Mouse (Mus musculus): Measurements from ENCODE around the gene Hist1h2ae. TPM values are rescaled to one million over a fixed set of nuclear protein-coding genes. Genes with fewer than 3 reads are reported as not detected.
A peak's percentile ranks its signal among the peaks of the same experiment; 100 is the strongest.
"Not testable (repeated sequence)": the region's sequence is repeated elsewhere in the genome, so short reads cannot be mapped to it uniquely, and the experiment has no call there.

Gene Hist1h2ae
- polyA plus RNA-seq, 1 experiment from 2014 or later, result 11.7 TPM

DNA sequence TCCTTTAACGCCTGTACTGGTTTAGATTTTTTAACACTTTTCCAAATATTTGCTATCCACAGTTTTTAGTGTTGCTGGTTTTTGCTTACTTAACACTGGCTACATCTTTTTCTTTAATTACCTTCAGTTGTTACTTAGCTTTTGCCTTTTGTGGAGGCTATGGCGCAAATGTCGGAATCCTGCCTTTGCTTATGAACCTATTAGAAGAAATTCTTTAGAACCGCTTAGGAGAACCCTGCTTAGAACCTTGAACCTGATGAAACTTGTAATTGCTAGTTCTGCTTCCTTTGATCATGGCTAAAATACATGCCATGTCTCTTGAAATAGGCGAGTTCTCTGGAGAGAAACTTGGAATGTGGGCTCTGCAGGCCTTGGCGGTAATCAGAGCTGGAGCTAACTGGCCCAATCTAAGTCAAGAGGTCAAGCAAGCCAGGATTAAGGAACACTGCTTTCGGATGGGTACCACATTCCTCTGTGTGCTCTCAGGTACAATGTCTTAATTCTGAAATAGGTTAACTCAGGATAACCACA, 5.4 kb upstream of the Hist1h2ae start:
- Histone ChIP-seq H3K4me1 (ENCODE audit: control insufficient read depth, insufficient read depth, low read length) (peaks cover 32% of the 10 kb centered on the region), H3K4me3 (ENCODE audit: low read depth, low read length) (peak overlapping the region; percentile 32), H3K9me3 (ENCODE audit: control insufficient read depth, low read length) (no peaks in the 10 kb centered on the region), H3K36me3 (ENCODE audit: control insufficient read depth, insufficient read depth, low read length) (no peaks in the 10 kb centered on the region), H3K4me2 (ENCODE audit: low read depth, low read length) (peak overlapping the region; percentile 62), H3K27ac (ENCODE audit: low read depth, low read length) (no peak overlapping the region), H3K9ac (replicated peaks; ENCODE audit: low read depth, low read length) (peak overlapping the region; percentile 46), H3K27me3 (ENCODE audit: control insufficient read depth, insufficient read depth, low read length) (no peaks in the 10 kb centered on the region)
- no peak for ATAC-seq (ENCODE audit: low read depth)
- WGBS, result 7% methylated on average over 7 of the region's 7 CpGs

DNA sequence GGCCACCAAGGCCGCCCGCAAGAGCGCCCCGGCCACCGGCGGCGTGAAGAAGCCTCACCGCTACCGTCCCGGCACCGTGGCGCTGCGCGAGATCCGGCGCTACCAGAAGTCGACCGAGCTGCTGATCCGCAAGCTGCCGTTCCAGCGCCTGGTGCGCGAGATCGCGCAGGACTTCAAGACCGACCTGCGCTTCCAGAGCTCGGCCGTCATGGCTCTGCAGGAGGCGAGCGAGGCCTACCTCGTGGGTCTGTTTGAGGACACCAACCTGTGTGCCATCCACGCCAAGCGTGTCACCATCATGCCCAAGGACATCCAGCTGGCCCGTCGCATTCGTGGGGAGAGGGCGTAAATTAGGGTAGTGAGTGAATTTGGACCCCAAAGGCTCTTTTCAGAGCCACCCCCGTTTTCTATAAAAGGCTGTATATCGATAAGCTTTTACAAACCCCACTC, 4.9 kb upstream of the Hist1h2ae start:
- H3K36me3 ChIP-seq (ENCODE audit: control insufficient read depth, insufficient read depth, low read length); H3K27ac ChIP-seq (ENCODE audit: low read depth, low read length); ATAC-seq (ENCODE audit: low read depth); H3K27me3 ChIP-seq (ENCODE audit: control insufficient read depth, insufficient read depth, low read length); H3K9me3 ChIP-seq (ENCODE audit: control insufficient read depth, low read length): not testable (repeated sequence)
- Histone ChIP-seq H3K9ac (replicated peaks; ENCODE audit: low read depth, low read length) (peak overlapping the region; percentile 46), H3K4me3 (ENCODE audit: low read depth, low read length) (peak overlapping the region; percentile 32), H3K4me2 (ENCODE audit: low read depth, low read length) (peak overlapping the region; percentile 62), H3K4me1 (ENCODE audit: control insufficient read depth, insufficient read depth, low read length) (peaks cover 32% of the 10 kb centered on the region)
- WGBS, result under 1% methylated on average over 11 of the region's 40 CpGs

DNA sequence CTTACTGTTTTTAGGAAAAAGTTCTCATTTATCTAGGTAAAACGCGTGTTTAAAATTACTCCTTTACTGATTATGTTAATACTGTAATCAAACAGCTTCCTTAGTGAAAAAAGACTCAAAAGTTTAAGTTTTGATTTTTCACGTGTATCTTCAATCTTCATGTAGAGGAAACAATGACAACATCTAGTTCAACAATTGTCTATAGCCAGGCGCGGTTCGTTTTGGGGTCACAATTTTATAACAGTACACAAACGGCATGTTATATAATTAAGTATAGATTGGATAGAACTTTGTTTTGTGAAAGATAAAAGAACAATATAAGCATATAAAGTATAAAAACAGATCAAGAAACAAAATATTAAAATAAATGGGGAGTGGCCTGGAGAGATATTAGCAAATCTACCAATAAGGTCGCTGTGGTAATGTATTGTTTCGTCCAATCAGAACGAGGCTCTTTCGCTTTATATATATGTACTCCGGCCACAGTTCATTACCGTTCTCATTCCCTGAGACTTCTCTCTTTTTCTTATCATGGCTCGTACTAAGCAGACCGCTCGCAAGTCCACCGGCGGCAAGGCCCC, 4.3 kb upstream of the Hist1h2ae start, which contains the start of gene Hist1h3d:
Gene Hist1h3d, plus strand, starts transcription at position 493 of the 581 bp plus-strand sequence.
- under 1% methylated on average over 18 of the region's 18 CpGs for WGBS
- peaks cover 33% of the 10 kb centered on the region for H3K4me1 ChIP-seq (ENCODE audit: control insufficient read depth, insufficient read depth, low read length)
- H3K9ac ChIP-seq (replicated peaks; ENCODE audit: low read depth, low read length), result peak within 1 kb of the TSS; percentile 46
- no peaks in the 10 kb centered on the region for H3K27me3 ChIP-seq (ENCODE audit: control insufficient read depth, insufficient read depth, low read length)
- H3K36me3 ChIP-seq (ENCODE audit: control insufficient read depth, insufficient read depth, low read length), result no peaks in the 10 kb centered on the region
- ATAC-seq (ENCODE audit: low read depth), result peak; percentile 53
- peak within 1 kb of the TSS; percentile 62 for H3K4me2 ChIP-seq (ENCODE audit: low read depth, low read length)
- no peak within 1 kb of the TSS for H3K27ac ChIP-seq (ENCODE audit: low read depth, low read length)
- peak within 1 kb of the TSS; percentile 32 for H3K4me3 ChIP-seq (ENCODE audit: low read depth, low read length)
- H3K9me3 ChIP-seq (ENCODE audit: control insufficient read depth, low read length), result no peaks in the 10 kb centered on the region

DNA sequence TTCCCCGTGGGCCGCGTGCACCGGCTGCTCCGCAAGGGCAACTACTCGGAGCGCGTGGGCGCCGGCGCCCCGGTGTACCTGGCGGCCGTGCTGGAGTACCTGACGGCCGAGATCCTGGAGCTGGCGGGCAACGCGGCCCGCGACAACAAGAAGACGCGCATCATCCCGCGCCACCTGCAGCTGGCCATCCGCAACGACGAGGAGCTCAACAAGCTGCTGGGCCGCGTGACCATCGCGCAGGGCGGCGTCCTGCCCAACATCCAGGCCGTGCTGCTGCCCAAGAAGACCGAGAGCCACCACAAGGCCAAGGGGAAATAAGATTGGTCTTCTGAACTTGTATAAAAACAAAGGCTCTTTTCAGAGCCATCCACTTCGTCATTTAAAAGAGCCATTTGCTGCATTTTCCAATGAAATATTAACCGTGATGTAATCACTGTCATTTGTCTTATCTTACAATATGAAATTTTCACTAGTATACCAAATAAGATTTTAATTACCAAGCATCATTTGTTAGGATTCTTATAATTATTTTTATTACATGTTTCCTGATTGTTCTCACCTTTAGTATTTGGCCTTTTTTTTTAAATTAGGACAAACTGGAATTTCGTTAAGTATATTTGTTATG, 3.6 kb upstream of the Hist1h2ae start:
- H3K4me1 ChIP-seq (ENCODE audit: control insufficient read depth, insufficient read depth, low read length), result peaks cover 38% of the 10 kb centered on the region
- H3K4me2 ChIP-seq (ENCODE audit: low read depth, low read length), result peak overlapping the region; percentile 73
- H3K9ac ChIP-seq (replicated peaks; ENCODE audit: low read depth, low read length); H3K36me3 ChIP-seq (ENCODE audit: control insufficient read depth, insufficient read depth, low read length); ATAC-seq (ENCODE audit: low read depth); H3K27me3 ChIP-seq (ENCODE audit: control insufficient read depth, insufficient read depth, low read length); H3K9me3 ChIP-seq (ENCODE audit: control insufficient read depth, low read length): not testable (repeated sequence)
- H3K27ac ChIP-seq (ENCODE audit: low read depth, low read length), result peak overlapping the region; percentile 75; the same call in 1 of the 2 replicates
- WGBS, result 1% methylated on average over 5 of the region's 39 CpGs
- H3K4me3 ChIP-seq (ENCODE audit: low read depth, low read length), result peak overlapping the region; percentile 25

DNA sequence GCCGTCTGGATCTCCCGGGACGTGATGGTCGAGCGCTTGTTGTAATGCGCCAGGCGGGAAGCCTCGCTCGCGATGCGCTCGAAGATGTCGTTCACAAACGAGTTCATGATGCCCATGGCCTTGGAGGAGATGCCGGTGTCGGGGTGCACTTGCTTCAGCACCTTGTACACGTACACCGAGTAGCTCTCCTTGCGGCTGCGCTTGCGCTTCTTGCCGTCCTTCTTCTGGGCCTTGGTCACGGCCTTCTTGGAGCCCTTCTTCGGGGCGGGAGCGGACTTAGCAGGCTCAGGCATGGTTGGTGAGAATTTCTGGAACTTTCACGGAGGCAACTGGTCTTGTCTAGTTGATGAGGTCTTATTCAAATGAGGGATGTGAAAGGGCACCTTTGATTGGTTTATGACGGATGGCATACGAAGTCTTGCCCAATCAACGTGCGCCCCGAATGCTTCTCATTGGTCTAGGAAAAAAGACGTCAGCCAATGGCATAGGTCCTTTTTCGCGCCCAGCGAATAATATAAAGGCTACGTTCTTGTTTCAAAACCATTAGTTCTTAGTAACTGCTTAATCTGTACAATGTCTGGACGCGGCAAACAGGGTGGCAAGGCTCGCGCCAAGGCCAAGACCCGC, 3.0 kb upstream of the Hist1h2ae start, which contains the start of the genes Hist1h2bf and Hist1h2ad:
Gene Hist1h2bf, minus strand, starts transcription at position 299 of the 627 bp plus-strand sequence.
Gene Hist1h2ad, plus strand, starts transcription at position 484 of the 627 bp plus-strand sequence.
- H3K27me3 ChIP-seq (ENCODE audit: control insufficient read depth, insufficient read depth, low read length); H3K36me3 ChIP-seq (ENCODE audit: control insufficient read depth, insufficient read depth, low read length); H3K9me3 ChIP-seq (ENCODE audit: control insufficient read depth, low read length): not testable (repeated sequence)
- Histone ChIP-seq H3K4me2 (ENCODE audit: low read depth, low read length) (peak within 1 kb of the TSS; percentile 73), H3K27ac (ENCODE audit: low read depth, low read length) (peak within 1 kb of the TSS; percentile 75; the same call in 1 of the 2 replicates), H3K4me3 (ENCODE audit: low read depth, low read length) (peak within 1 kb of the TSS; percentile 32), H3K4me1 (ENCODE audit: control insufficient read depth, insufficient read depth, low read length) (peaks cover 38% of the 10 kb centered on the region), H3K9ac (replicated peaks; ENCODE audit: low read depth, low read length) (0 out of 2 replicates have a peak within 1 kb of the TSS, but pooled peaks have one; percentile 12)
- 1% methylated on average over 22 of the region's 42 CpGs for WGBS
- peak; percentile 93 for ATAC-seq (ENCODE audit: low read depth)

DNA sequence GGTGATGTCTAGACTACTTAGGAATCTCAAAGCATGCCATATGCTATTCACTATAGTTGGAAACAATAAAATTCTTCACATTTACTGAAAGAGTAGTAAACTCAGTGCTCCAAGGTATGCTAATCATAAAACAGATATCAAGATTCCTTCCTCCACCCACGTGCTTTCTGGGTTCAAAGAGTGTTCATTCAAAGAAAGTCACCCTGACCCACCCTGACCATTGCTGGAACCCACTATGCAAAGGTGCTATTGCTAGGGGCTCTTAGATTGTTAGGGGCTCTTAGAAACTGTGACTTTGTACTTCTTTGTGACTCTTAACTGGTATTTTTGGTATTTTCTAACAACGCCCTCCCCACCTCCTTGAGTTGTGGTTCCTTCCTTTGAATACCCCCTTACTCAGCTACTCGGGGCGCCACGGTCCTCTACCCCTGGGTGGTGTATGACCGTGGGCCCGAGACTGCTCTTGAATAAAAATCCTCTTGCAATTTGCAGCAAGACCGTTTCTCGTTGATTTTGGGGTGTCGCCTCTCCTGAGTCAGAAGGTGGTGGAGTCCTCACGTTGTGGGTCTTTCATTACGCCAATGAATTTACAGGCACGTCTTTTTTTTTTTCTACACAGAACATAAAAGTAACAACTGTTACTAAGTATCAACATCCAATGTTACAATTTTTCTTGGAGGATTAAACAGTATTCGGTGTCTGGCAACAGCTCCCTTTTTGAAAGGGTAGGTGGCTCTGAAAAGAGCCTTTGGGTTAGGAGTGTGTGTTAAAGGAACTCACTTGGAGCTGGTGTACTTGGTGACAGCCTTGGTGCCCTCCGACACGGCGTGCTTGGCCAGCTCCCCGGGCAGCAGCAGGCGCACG, 2.2 kb upstream of the Hist1h2ae start:
- peak overlapping the region; percentile 23 for H3K4me3 ChIP-seq (ENCODE audit: low read depth, low read length)
- not testable (repeated sequence) for ATAC-seq (ENCODE audit: low read depth); H3K27me3 ChIP-seq (ENCODE audit: control insufficient read depth, insufficient read depth, low read length); H3K9me3 ChIP-seq (ENCODE audit: control insufficient read depth, low read length); H3K36me3 ChIP-seq (ENCODE audit: control insufficient read depth, insufficient read depth, low read length)
- WGBS, result 9% methylated on average over 18 of the region's 20 CpGs
- H3K9ac ChIP-seq (replicated peaks; ENCODE audit: low read depth, low read length), result 0 out of 2 replicates have a peak overlapping the region, but pooled peaks have one; percentile 12
- H3K4me1 ChIP-seq (ENCODE audit: control insufficient read depth, insufficient read depth, low read length), result peaks cover 38% of the 10 kb centered on the region
- peak overlapping the region; percentile 73 for H3K4me2 ChIP-seq (ENCODE audit: low read depth, low read length)
- peak overlapping the region; percentile 2; the same call in 1 of the 2 replicates for H3K27ac ChIP-seq (ENCODE audit: low read depth, low read length)

DNA sequence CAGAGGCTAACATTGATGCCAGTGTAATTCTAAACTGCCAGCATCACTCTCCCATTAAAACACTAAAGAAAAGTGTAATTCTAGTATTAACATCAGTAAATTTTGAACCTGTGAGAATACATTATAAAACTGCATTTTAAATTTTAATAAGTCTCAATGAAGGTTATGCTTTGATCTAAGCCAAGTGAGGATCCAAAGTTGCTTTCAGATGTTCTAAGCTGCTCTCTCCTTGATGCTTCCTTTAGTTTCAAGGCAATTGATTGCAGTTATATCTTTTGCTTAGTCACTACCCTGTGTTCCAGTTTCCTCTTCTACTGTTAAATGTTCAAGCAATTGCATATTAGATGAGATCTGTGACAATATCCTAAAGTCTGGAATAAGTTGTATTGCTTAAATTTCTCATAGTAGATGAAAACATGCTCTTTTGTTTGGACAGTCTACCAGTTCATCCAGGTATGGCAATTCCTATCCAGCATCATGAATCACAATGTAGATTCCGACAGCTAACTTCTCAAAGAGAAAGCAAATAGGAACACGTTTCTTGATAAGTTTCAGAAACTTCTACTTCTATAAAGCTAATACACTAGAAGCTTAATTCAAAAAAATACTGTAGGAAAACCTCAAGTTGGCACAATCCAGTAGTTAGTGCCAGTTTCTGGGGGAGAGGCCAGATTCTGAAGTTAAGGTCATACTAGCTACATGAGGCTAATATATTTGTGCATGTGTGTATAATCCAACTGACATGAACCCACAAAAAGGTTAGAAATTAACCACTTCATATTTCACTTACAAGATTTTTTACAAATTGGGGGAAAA, 1.4 kb upstream of the Hist1h2ae start:
- Histone ChIP-seq H3K4me1 (ENCODE audit: control insufficient read depth, insufficient read depth, low read length) (peaks cover 38% of the 10 kb centered on the region), H3K9ac (replicated peaks; ENCODE audit: low read depth, low read length) (no peak overlapping the region; the same call in 1 of the 2 replicates)

More for the DNA sequence above, 1.4 kb upstream of the Hist1h2ae start:
- H3K4me3 ChIP-seq (ENCODE audit: low read depth, low read length), result peak overlapping the region; percentile 47
- ATAC-seq (ENCODE audit: low read depth), result no peak
- 49% methylated on average over 2 of the region's 2 CpGs for WGBS
- H3K36me3 ChIP-seq (ENCODE audit: control insufficient read depth, insufficient read depth, low read length), result no peaks in the 10 kb centered on the region
- H3K4me2 ChIP-seq (ENCODE audit: low read depth, low read length), result peak overlapping the region; percentile 73
- H3K9me3 ChIP-seq (ENCODE audit: control insufficient read depth, low read length), result no peaks in the 10 kb centered on the region
- no peaks in the 10 kb centered on the region for H3K27me3 ChIP-seq (ENCODE audit: control insufficient read depth, insufficient read depth, low read length)
- H3K27ac ChIP-seq (ENCODE audit: low read depth, low read length), result no peak overlapping the region
